Mouse (Mus musculus): ENCODE data around the gene Bcl2l10.

GRCm38 (mm10) chr9:75330821-75331220, 16.7 kb upstream of the Bcl2l10 start:
- no peak for TF ChIP-seq POLR2A (IDR thresholded peaks at IDR 0.05; ENCODE audit: low read depth, low read length)
- TF ChIP-seq CTCF (IDR thresholded peaks at IDR 0.05; ENCODE audit: extremely low read depth, insufficient read length, insufficient replicate concordance, low read depth, low read length), result no peak

Data from small intestine, adult 2 months (tissue).